Mouse (Mus musculus) E14TG2a.4 (cell line): ENCODE data around the gene Emd.

ENCODE experiments used
- CTCF ChIP-seq: conservative IDR thresholded peaks from 2 replicates; pipeline ENCODE4 v1.5.1; 2014; ENCODE audit warnings: low read length
- NANOG ChIP-seq: IDR thresholded peaks from 2 replicates; pipeline ENCODE4 v1.6.1; 2014; ENCODE audit warnings: borderline replicate concordance, low read length, mixed read lengths

DNA sequence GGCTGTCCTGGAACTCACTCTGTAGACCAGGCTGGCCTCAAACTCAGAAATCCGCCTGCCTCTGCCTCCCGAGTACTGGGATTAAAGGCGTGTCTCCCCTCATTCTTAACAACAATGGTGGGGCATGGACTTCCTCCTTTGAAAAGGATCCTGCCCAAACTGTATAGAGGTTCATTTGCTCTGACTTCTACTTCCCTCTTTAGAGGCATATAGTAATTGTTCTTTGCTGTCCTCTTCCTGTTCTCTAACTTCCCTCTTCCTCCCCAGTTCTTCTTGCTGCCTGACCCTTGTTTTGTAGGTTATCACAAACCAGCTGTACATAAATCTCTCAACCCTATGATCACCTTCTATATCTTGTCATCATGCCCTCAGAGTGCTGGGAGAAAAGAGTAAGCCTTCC lies 45.2 kb downstream of the Emd start:
- TF ChIP-seq CTCF, result no peak
- no peak for TF ChIP-seq NANOG
